Mouse (Mus musculus) embryonic facial prominence, embryonic 11.5 days (tissue): ENCODE results near the gene Cx3cl1. TPM values are rescaled to one million over a fixed set of nuclear protein-coding genes. Genes with fewer than 3 reads are reported as not detected.

Source experiments
- ATAC-seq: fragments of 200-750 bp; cut with Nextera tagmentation; replicated peaks from 2 replicates; pipeline ENCODE4 v1.8.0; 2017; ENCODE audit warnings: low read depth; ENCODE audit not compliant: insufficient number of reproducible peaks, low FRiP score, low TSS enrichment
- DNase-seq: peaks from one replicate; pipeline ENCODE4 v3.0.0-alpha.2; 2015; ENCODE audit warnings: low spot score
- H3K27ac ChIP-seq: fragments of 300-500 bp; sonication (generic); replicated peaks from 2 replicates; pipeline ENCODE4 v1.5.1; 2014; ENCODE audit warnings: mild to moderate bottlenecking, low read depth, low read length, control low read depth
- H3K27me3 ChIP-seq: fragments of 300-500 bp; sonication (generic); 2 replicates; pipeline ENCODE4 v1.6.1; 2014; ENCODE audit warnings: mild to moderate bottlenecking, low read length, moderate library complexity, mixed read lengths; ENCODE audit not compliant: control insufficient read depth, insufficient read depth
- H3K36me3 ChIP-seq: fragments of 300-500 bp; sonication (generic); replicated peaks from 2 replicates; pipeline ENCODE4 v1.6.1; 2014; ENCODE audit warnings: low read depth, mild to moderate bottlenecking, low read length, moderate library complexity, mixed read lengths; ENCODE audit not compliant: control insufficient read depth, insufficient read depth
- H3K4me1 ChIP-seq: fragments of 300-500 bp; sonication (generic); 2 replicates; pipeline ENCODE4 v1.6.1; 2014; ENCODE audit warnings: low read length, mixed read lengths; ENCODE audit not compliant: control insufficient read depth, insufficient read depth
- H3K4me2 ChIP-seq: fragments of 300-500 bp; sonication (generic); 2 replicates; pipeline ENCODE4 v1.6.1; 2014; ENCODE audit warnings: low read depth, mild to moderate bottlenecking, control low read depth, low read length, moderate library complexity
- H3K4me3 ChIP-seq: fragments of 300-500 bp; sonication (generic); 2 replicates; pipeline ENCODE4 v1.5.1; 2014; ENCODE audit warnings: low read depth, low read length, control low read depth
- H3K9ac ChIP-seq: fragments of 300-500 bp; sonication (generic); replicated peaks from 2 replicates; pipeline ENCODE4 v1.6.1; 2014; ENCODE audit warnings: mild to moderate bottlenecking, control low read depth, low read length
- H3K9me3 ChIP-seq: fragments of 300-500 bp; sonication (generic); replicated peaks from 2 replicates; pipeline ENCODE4 v1.6.1; 2016; ENCODE audit warnings: mild to moderate bottlenecking, low read length, inconsistent platforms, mixed read lengths; ENCODE audit not compliant: control insufficient read depth
- WGBS: fragments of 180-500 bp; shearing (Covaris S2); extraction: QIAGEN DNeasy Blood & Tissue Kit; methylation state at CpG from one replicate; pipeline ENCODE4 v1.1.7; 2014; 5-methylcytosine and 5-hydroxymethylcytosine counted together
- polyA plus RNA-seq: library from polyadenylated mRNA; unstranded; fragments of >200 nt; fragmentation: Nextera tagmentation; extraction: Ambion mirVana; gene quantifications from 2 replicates; pipeline ENCODE4 v1.2.1, GENCODE M21; 2014

Gene Cx3cl1
- polyA plus RNA-seq = 4.6 and 5.6 TPM in 2 replicates

- peak; percentile 72 for ATAC-seq
- peaks cover 6% of the 10 kb centered on the region for H3K27me3 ChIP-seq
- H3K4me2 ChIP-seq = peak within 1 kb of the TSS; percentile 89
- H3K9ac ChIP-seq = peak within 1 kb of the TSS; percentile 61
- peak; percentile 85 for DNase-seq
- WGBS = under 1% methylated on average over 38 of the region's 38 CpGs
- H3K27ac ChIP-seq = no peak within 1 kb of the TSS
- no peaks in the 10 kb centered on the region for H3K36me3 ChIP-seq
- H3K9me3 ChIP-seq = no peaks in the 10 kb centered on the region
- no peaks in the 10 kb centered on the region; the same call in 1 of the 2 replicates for H3K4me1 ChIP-seq
- peak within 1 kb of the TSS; percentile 46 for H3K4me3 ChIP-seq
These were observed at the start of gene Cx3cl1 for GRCm38 (mm10) chr8:94771941-94772670. Cx3cl1 (plus strand) TSS chr8:94772009.

- ATAC-seq = no peak
- H3K4me2 ChIP-seq = no peak overlapping the region
- H3K27me3 ChIP-seq = no peaks in the 10 kb centered on the region
- no peak overlapping the region for H3K9ac ChIP-seq
- WGBS = 89% methylated on average over 5 of the region's 5 CpGs
- no peak overlapping the region for H3K27ac ChIP-seq
- no peaks in the 10 kb centered on the region for H3K4me1 ChIP-seq
- H3K4me3 ChIP-seq = no peak overlapping the region
- H3K9me3 ChIP-seq = no peaks in the 10 kb centered on the region
- no peaks in the 10 kb centered on the region for H3K36me3 ChIP-seq
- DNase-seq = no peak
These were observed 45.8 kb upstream of the Cx3cl1 start for GRCm38 (mm10) chr8:94725998-94726397.

GRCm38 (mm10) chr8:94729301-94729700, 42.5 kb upstream of the Cx3cl1 start:
- Histone ChIP-seq H3K9me3 (no peaks in the 10 kb centered on the region), H3K4me3 (no peak overlapping the region), H3K9ac (no peak overlapping the region), H3K4me1 (no peaks in the 10 kb centered on the region), H3K27ac (no peak overlapping the region), H3K27me3 (no peaks in the 10 kb centered on the region), H3K36me3 (no peaks in the 10 kb centered on the region), H3K4me2 (no peak overlapping the region)
- no peak for ATAC-seq
- no peak for DNase-seq
- WGBS = 72% methylated on average over 4 of the region's 4 CpGs

- WGBS = 73% methylated on average over 5 of the region's 5 CpGs
- ATAC-seq (no peak), DNase-seq (no peak)
- no peaks in the 10 kb centered on the region for H3K36me3 ChIP-seq
- no peaks in the 10 kb centered on the region for H3K27me3 ChIP-seq
- H3K27ac ChIP-seq = no peak overlapping the region
- no peak overlapping the region for H3K9ac ChIP-seq
- H3K4me2 ChIP-seq = no peak overlapping the region
- no peaks in the 10 kb centered on the region for H3K4me1 ChIP-seq
- H3K9me3 ChIP-seq = no peaks in the 10 kb centered on the region
- H3K4me3 ChIP-seq = no peak overlapping the region
These were observed 37.9 kb upstream of the Cx3cl1 start for GRCm38 (mm10) chr8:94733821-94734465.

- Histone ChIP-seq H3K4me1 (no peaks in the 10 kb centered on the region), H3K27ac (no peak overlapping the region), H3K9ac (no peak overlapping the region), H3K9me3 (no peaks in the 10 kb centered on the region), H3K36me3 (no peaks in the 10 kb centered on the region), H3K4me3 (no peak overlapping the region), H3K4me2 (no peak overlapping the region), H3K27me3 (no peaks in the 10 kb centered on the region)
- DNase-seq (no peak), ATAC-seq (no peak)
- WGBS = 73% methylated on average over 7 of the region's 7 CpGs
These were observed 37.0 kb upstream of the Cx3cl1 start for GRCm38 (mm10) chr8:94734735-94735350.

GRCm38 (mm10) chr8:94735426-94736094, 36.2 kb upstream of the Cx3cl1 start:
- Histone ChIP-seq H3K9ac (no peak overlapping the region), H3K36me3 (no peaks in the 10 kb centered on the region), H3K4me2 (no peak overlapping the region), H3K9me3 (no peaks in the 10 kb centered on the region), H3K4me3 (no peak overlapping the region), H3K4me1 (no peaks in the 10 kb centered on the region), H3K27me3 (no peaks in the 10 kb centered on the region), H3K27ac (no peak overlapping the region)
- ATAC-seq (no peak), DNase-seq (no peak)
- 78% methylated on average over 5 of the region's 5 CpGs for WGBS

GRCm38 (mm10) chr8:94739829-94740228, 32.0 kb upstream of the Cx3cl1 start:
- Histone ChIP-seq H3K36me3 (no peaks in the 10 kb centered on the region), H3K4me2 (no peak overlapping the region), H3K9me3 (no peaks in the 10 kb centered on the region), H3K4me1 (no peaks in the 10 kb centered on the region), H3K27me3 (no peaks in the 10 kb centered on the region), H3K27ac (no peak overlapping the region), H3K4me3 (no peak overlapping the region), H3K9ac (no peak overlapping the region)
- DNase-seq (no peak), ATAC-seq (no peak)
- 83% methylated on average over 6 of the region's 6 CpGs for WGBS
